Mouse (Mus musculus) bone marrow, adult 2 months (tissue): Measurements from ENCODE around the gene Shld2. TPM values are rescaled to one million over a fixed set of nuclear protein-coding genes. Genes with fewer than 3 reads are reported as not detected.

Experiments used
- H3K27ac ChIP-seq: fragments of 200-500 bp; 2 replicates; pipeline ENCODE4 v1.5.1; 2012; ENCODE audit warnings: low read depth, mild to moderate bottlenecking, control low read depth, inconsistent platforms, low read length; ENCODE audit not compliant: control insufficient read depth, poor library complexity, insufficient read depth
- H3K4me1 ChIP-seq: fragments of 200-500 bp; 2 replicates; pipeline ENCODE4 v1.6.1; 2011; ENCODE audit warnings: low read length; ENCODE audit not compliant: control insufficient read depth, insufficient read depth
- H3K4me3 ChIP-seq: fragments of 200-500 bp; replicated peaks from 2 replicates; pipeline ENCODE3; 2011; ENCODE audit warnings: mild to moderate bottlenecking, low read depth, low read length, control low read depth; ENCODE audit not compliant: control insufficient read depth
- CTCF ChIP-seq: fragments of 200-500 bp; IDR thresholded peaks from 2 replicates; pipeline ENCODE4 v1.5.1; 2011; ENCODE audit warnings: low read length, control low read depth; ENCODE audit not compliant: control insufficient read depth, insufficient read depth
- POLR2A ChIP-seq: fragments of 200-500 bp; IDR thresholded peaks from 2 replicates; pipeline ENCODE4 v1.6.1; 2011; ENCODE audit warnings: low read depth, mild to moderate bottlenecking, control low read depth, low read length, borderline replicate concordance; ENCODE audit not compliant: control insufficient read depth
- WGBS: fragments of 180-500 bp; shearing (Covaris S2); methylation state at CpG from one replicate; pipeline ENCODE4 v1.1.7; 2018; 5-methylcytosine and 5-hydroxymethylcytosine counted together
- polyA plus RNA-seq: library from polyadenylated mRNA; stranded (reverse); fragments of >200 nt; gene quantifications from 2 replicates; pipeline ENCODE4 v1.2.4, GENCODE M21; 2011; ENCODE audit warnings: low replicate concordance; ENCODE audit not compliant: missing spikeins, insufficient read depth, insufficient read length

Shld2 gene
- polyA plus RNA-seq, 1 experiment, result 0.45 TPM

- 79% methylated on average over 6 of the region's 6 CpGs for WGBS
- TF ChIP-seq CTCF, result no peak
- TF ChIP-seq POLR2A, result no peak
- H3K4me1 ChIP-seq, result no peaks in the 10 kb centered on the region
- H3K27ac ChIP-seq, result no peak overlapping the region
- no peak overlapping the region for H3K4me3 ChIP-seq
These were observed 57.7 kb downstream of the Shld2 start for GRCm38 (mm10) chr14:34252470-34253145.

DNA sequence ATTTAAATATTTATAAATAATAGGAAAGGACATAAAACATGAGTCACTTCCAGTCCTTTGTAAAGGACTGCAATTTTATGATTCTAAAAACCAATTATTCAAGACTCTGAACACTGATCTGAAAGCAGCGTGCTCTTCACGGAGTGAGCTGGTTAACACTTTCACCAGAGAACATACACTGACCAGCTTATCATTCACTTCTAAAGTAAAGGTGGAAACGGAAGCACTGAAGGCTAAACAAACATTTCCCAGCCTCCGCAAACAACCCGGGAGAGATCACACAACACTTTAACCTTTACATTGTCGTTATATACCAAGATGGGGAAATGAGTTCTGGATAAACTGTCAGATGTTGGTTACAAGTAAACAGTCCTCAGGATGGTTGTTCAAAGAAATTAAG is 69.6 kb downstream of the Shld2 start:
- no peaks in the 10 kb centered on the region for H3K4me1 ChIP-seq
- no peak overlapping the region for H3K4me3 ChIP-seq
- H3K27ac ChIP-seq, result no peak overlapping the region
- 85% methylated on average over 6 of the region's 6 CpGs for WGBS
- TF ChIP-seq POLR2A, result no peak

GRCm38 (mm10) chr14:34240263-34240662 is 70.0 kb downstream of the Shld2 start:
- Histone ChIP-seq H3K4me3 (no peak overlapping the region), H3K27ac (no peak overlapping the region), H3K4me1 (no peaks in the 10 kb centered on the region)
- 67% methylated on average over 10 of the region's 10 CpGs for WGBS
- TF ChIP-seq CTCF (no peak), POLR2A (no peak)

GRCm38 (mm10) chr14:34234630-34235380 is 75.5 kb downstream of the Shld2 start:
- H3K4me3 ChIP-seq, result no peak overlapping the region
- TF ChIP-seq POLR2A, result no peak
- TF ChIP-seq CTCF, result peak; percentile 53
- H3K27ac ChIP-seq, result no peak overlapping the region
- WGBS, result 43% methylated on average over 16 of the region's 16 CpGs
- H3K4me1 ChIP-seq, result no peaks in the 10 kb centered on the region

DNA sequence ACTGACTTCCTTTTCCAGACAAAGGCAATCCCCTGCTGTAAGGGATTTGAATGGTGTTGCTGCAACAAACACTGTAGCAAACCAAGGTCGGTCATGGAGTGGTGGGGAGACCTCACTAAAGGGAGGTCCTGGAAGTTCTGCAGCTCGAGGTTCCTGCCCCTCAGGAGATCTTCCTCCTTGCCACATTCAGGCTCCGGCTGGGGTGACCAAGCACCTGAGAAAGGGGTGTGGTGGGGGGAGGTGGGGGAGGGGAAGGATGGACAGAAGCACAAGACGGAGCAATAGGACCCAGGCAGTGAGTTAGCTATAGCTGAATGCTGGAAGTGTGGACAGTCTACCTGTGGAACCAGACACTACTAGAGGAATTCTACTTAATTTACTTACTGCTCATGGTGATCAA is 76.4 kb downstream of the Shld2 start:
- Histone ChIP-seq H3K4me1 (no peaks in the 10 kb centered on the region), H3K4me3 (no peak overlapping the region), H3K27ac (no peak overlapping the region)
- no peak for TF ChIP-seq CTCF
- TF ChIP-seq POLR2A, result no peak
- 71% methylated on average over 4 of the region's 4 CpGs for WGBS

DNA sequence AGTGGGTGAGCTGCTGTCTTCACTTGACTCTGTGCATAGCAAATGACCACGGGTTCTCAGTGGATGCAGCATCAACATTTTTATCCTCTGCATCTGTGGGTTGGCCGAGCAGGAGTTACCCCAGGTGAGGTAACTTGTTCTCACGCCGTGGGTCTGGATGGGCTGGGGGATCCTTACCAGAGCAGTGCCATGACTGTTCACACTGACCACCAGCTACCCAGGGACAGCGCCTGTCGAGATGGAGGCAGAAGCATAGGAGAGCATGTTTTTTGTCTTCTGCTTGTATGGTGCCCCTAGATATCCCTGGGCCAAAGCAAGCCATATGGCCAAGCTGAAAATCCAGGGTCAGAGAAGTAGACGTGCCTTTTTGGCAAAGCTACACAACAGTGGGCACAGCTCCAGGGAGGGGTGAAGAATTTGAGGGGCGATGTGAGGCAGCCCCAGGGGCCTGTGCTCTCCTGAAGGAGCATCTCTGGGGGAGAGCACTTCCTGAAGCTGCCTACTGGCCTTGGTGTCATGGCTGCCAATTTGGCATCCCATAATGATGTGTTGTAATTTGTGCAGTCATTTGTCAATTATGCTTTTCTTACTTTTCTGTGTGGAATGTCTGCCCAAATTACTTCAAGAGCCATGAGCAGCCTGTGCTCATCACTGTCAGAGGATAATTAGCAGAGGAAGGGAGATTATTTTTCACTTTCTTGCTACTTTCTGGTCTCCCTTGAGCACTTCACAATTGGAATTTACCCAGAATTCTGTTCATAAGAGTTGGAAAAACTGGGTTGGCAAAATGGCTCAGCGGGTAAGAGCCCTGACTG is 77.2 kb downstream of the Shld2 start:
- TF ChIP-seq POLR2A, result no peak
- no peak for TF ChIP-seq CTCF
- 85% methylated on average over 9 of the region's 9 CpGs for WGBS
- Histone ChIP-seq H3K4me1 (no peaks in the 10 kb centered on the region), H3K4me3 (no peak overlapping the region), H3K27ac (no peak overlapping the region)

DNA sequence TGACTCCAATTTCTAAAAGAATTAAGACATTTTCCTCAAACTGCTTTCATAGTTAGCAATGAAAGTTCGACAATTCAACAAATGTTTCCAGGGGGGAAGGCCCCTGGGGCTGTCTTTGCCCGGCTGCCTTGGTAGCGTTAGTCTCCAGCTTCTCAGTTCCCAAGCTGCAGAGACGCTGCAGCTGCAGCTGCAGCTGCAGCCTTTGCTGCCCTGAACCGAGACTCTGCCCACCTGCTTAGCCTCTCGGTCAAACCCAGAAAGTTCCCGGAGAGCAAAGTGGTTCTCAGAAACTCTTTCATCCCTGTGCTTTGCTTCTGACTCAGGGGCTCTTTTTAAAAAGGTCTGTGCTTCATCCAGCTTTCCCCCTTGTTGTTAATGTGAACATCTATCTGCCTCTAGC is 78.0 kb downstream of the Shld2 start:
- H3K4me1 ChIP-seq, result no peaks in the 10 kb centered on the region
- TF ChIP-seq CTCF (no peak), POLR2A (no peak)
- H3K4me3 ChIP-seq, result no peak overlapping the region
- WGBS, result 79% methylated on average over 7 of the region's 7 CpGs
- H3K27ac ChIP-seq, result no peak overlapping the region

GRCm38 (mm10) chr14:34228830-34229506 is 81.3 kb downstream of the Shld2 start:
- 83% methylated on average over 10 of the region's 10 CpGs for WGBS
- H3K4me1 ChIP-seq, result no peaks in the 10 kb centered on the region
- H3K4me3 ChIP-seq, result no peak overlapping the region
- no peak overlapping the region for H3K27ac ChIP-seq
- TF ChIP-seq POLR2A (no peak), CTCF (no peak)
